Mouse (Mus musculus): Measurements from ENCODE around the gene Myef2. TPM values are rescaled to one million over a fixed set of nuclear protein-coding genes. Genes with fewer than 3 reads are reported as not detected.

Gene Myef2
- polyA plus RNA-seq, 1 experiment, result not detected

DNA sequence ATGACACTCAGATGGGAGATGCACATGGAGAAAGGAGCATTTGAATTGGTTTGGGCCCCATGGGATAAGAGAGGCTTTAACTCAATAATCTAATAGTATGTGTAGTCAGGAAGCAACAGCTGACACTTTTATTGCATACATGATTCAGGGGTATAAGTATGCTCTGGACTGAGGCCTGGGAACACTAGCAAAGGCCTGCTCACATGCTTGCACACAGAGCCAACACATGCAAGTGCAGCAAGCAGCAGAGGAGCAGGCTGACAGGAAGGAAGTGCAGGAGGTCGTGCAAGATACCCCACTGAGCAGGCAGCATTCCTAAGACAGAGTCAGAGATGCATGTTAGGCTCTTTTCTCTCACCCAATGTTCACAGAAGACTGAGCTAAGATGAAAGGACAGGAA lies 39.6 kb downstream of the Myef2 start:
- WGBS, result 38% methylated on average over 1 of the region's 1 CpGs
- Histone ChIP-seq H3K4me3 (ENCODE audit: insufficient read depth, low read depth, low read length) (no peak overlapping the region), H3K27ac (ENCODE audit: insufficient read depth, low read depth, low read length) (no peak overlapping the region), H3K4me1 (ENCODE audit: control insufficient read depth, insufficient read depth, low read length) (no peaks in the 10 kb centered on the region)
- TF ChIP-seq POLR2A (IDR thresholded peaks at IDR 0.05; ENCODE audit: insufficient read depth, low read depth, low read length) (no peak), CTCF (IDR thresholded peaks at IDR 0.05; ENCODE audit: insufficient read depth, low read depth, low read length) (no peak)

DNA sequence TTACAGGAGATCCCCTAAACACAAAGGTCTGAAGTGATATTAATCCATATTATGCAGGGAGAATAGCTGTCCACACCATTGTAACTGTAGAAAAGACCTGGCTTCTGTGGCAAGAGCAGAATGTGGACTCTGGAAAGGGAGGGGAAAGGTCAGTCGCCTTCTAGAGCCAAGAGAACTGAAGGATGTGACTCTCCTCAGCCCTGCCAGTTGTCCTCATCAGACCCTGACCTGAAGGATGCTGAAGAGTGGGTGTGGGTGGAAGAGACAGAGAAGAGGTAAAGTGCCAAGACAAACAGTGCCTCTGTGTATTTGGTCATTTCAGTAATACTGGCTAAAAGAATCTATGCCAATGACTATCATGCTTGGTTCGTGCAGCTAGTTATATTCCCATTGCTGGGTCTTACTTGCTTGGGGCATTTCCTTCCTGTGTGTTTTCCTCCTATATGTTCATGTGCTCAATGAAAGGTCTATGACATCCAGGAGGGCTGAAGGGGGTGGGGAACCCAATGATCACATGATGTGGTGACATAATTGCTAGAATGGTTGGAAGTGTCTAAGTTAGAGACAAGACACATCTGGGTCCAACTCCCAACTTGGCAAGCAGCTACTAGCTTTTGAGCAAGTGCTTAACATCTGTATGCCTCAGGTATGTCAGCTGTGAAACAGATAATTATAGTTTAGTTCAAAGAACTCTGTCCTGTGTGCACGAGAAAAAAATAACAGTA lies 50.2 kb downstream of the Myef2 start:
- TF ChIP-seq POLR2A (IDR thresholded peaks at IDR 0.05; ENCODE audit: insufficient read depth, low read depth, low read length) (no peak), CTCF (IDR thresholded peaks at IDR 0.05; ENCODE audit: insufficient read depth, low read depth, low read length) (no peak)
- WGBS, result 65% methylated on average over 3 of the region's 3 CpGs
- no peak overlapping the region for H3K27ac ChIP-seq (ENCODE audit: insufficient read depth, low read depth, low read length)
- H3K4me1 ChIP-seq (ENCODE audit: control insufficient read depth, insufficient read depth, low read length), result 0 out of 2 replicates have a peak, but pooled peaks cover under 1% of the 10 kb centered on the region
- H3K4me3 ChIP-seq (ENCODE audit: insufficient read depth, low read depth, low read length), result no peak overlapping the region

GRCm38 (mm10) chr2:125068696-125069095 lies 54.8 kb downstream of the Myef2 start:
- 85% methylated on average over 12 of the region's 12 CpGs for WGBS
- TF ChIP-seq POLR2A (IDR thresholded peaks at IDR 0.05; ENCODE audit: insufficient read depth, low read depth, low read length), result no peak
- no peak for TF ChIP-seq CTCF (IDR thresholded peaks at IDR 0.05; ENCODE audit: insufficient read depth, low read depth, low read length)
- no peak overlapping the region for H3K4me3 ChIP-seq (ENCODE audit: insufficient read depth, low read depth, low read length)

GRCm38 (mm10) chr2:125067894-125068293 lies 55.6 kb downstream of the Myef2 start, which contains the start of gene Slc24a5:
Gene Slc24a5 (plus strand): TSS chr2:125068124.
- TF ChIP-seq POLR2A (IDR thresholded peaks at IDR 0.05; ENCODE audit: insufficient read depth, low read depth, low read length) (no peak), CTCF (IDR thresholded peaks at IDR 0.05; ENCODE audit: insufficient read depth, low read depth, low read length) (no peak)
- 74% methylated on average over 10 of the region's 10 CpGs for whole genome bisulfite sequencing
- H3K27ac ChIP-seq (ENCODE audit: insufficient read depth, low read depth, low read length), result no peak within 1 kb of the TSS

More at GRCm38 (mm10) chr2:125068696-125069095, 54.8 kb downstream of the Myef2 start:
- Histone ChIP-seq H3K4me1 (ENCODE audit: control insufficient read depth, insufficient read depth, low read length) (0 out of 2 replicates have a peak, but pooled peaks cover 5% of the 10 kb centered on the region), H3K27ac (ENCODE audit: insufficient read depth, low read depth, low read length) (no peak overlapping the region)

GRCm38 (mm10) chr2:125067373-125067772 lies 56.1 kb downstream of the Myef2 start:
- H3K27ac ChIP-seq (ENCODE audit: insufficient read depth, low read depth, low read length), result no peak overlapping the region

More at GRCm38 (mm10) chr2:125067894-125068293, 55.6 kb downstream of the Myef2 start, which contains the start of gene Slc24a5:
- H3K4me1 ChIP-seq (ENCODE audit: control insufficient read depth, insufficient read depth, low read length), result 0 out of 2 replicates have a peak, but pooled peaks cover 5% of the 10 kb centered on the region
- no peak within 1 kb of the TSS for H3K4me3 ChIP-seq (ENCODE audit: insufficient read depth, low read depth, low read length)

GRCm38 (mm10) chr2:125062944-125063343 lies 60.5 kb downstream of the Myef2 start:
- WGBS, result 71% methylated on average over 4 of the region's 4 CpGs
- no peak for TF ChIP-seq CTCF (IDR thresholded peaks at IDR 0.05; ENCODE audit: insufficient read depth, low read depth, low read length)
- no peak for TF ChIP-seq POLR2A (IDR thresholded peaks at IDR 0.05; ENCODE audit: insufficient read depth, low read depth, low read length)
- Histone ChIP-seq H3K4me1 (ENCODE audit: control insufficient read depth, insufficient read depth, low read length) (0 out of 2 replicates have a peak, but pooled peaks cover 2% of the 10 kb centered on the region), H3K4me3 (ENCODE audit: insufficient read depth, low read depth, low read length) (no peak overlapping the region), H3K27ac (ENCODE audit: insufficient read depth, low read depth, low read length) (no peak overlapping the region)

More at GRCm38 (mm10) chr2:125067373-125067772, 56.1 kb downstream of the Myef2 start:
- Histone ChIP-seq H3K4me1 (ENCODE audit: control insufficient read depth, insufficient read depth, low read length) (0 out of 2 replicates have a peak, but pooled peaks cover 5% of the 10 kb centered on the region), H3K4me3 (ENCODE audit: insufficient read depth, low read depth, low read length) (no peak overlapping the region)
- TF ChIP-seq CTCF (IDR thresholded peaks at IDR 0.05; ENCODE audit: insufficient read depth, low read depth, low read length) (no peak), POLR2A (IDR thresholded peaks at IDR 0.05; ENCODE audit: insufficient read depth, low read depth, low read length) (no peak)
- 79% methylated on average over 7 of the region's 7 CpGs for whole genome bisulfite sequencing

DNA sequence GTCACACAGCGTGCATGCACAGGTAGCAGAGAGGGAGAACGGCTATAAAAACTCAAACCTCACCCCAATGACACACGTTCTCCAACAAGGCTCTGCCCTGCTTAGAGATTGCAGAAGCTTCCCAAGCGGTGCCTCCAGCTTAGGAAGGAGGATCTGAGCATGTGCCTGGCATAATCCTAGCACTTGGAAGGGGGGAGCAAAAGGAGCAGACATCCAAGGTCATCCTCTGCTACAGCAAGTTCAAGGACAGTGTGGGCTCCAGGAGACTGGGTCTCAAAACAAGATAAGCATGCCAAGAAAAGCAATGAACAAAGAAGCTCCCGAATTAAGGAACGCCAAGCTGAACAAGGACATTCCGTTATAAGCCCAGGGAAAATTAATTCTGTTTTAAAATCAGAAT lies 62.0 kb downstream of the Myef2 start:
- no peaks in the 10 kb centered on the region for H3K4me1 ChIP-seq (ENCODE audit: control insufficient read depth, insufficient read depth, low read length)
- 89% methylated on average over 7 of the region's 7 CpGs for WGBS
- TF ChIP-seq CTCF (IDR thresholded peaks at IDR 0.05; ENCODE audit: insufficient read depth, low read depth, low read length), result no peak
- TF ChIP-seq POLR2A (IDR thresholded peaks at IDR 0.05; ENCODE audit: insufficient read depth, low read depth, low read length), result no peak
- H3K27ac ChIP-seq (ENCODE audit: insufficient read depth, low read depth, low read length), result no peak overlapping the region
- H3K4me3 ChIP-seq (ENCODE audit: insufficient read depth, low read depth, low read length), result no peak overlapping the region

DNA sequence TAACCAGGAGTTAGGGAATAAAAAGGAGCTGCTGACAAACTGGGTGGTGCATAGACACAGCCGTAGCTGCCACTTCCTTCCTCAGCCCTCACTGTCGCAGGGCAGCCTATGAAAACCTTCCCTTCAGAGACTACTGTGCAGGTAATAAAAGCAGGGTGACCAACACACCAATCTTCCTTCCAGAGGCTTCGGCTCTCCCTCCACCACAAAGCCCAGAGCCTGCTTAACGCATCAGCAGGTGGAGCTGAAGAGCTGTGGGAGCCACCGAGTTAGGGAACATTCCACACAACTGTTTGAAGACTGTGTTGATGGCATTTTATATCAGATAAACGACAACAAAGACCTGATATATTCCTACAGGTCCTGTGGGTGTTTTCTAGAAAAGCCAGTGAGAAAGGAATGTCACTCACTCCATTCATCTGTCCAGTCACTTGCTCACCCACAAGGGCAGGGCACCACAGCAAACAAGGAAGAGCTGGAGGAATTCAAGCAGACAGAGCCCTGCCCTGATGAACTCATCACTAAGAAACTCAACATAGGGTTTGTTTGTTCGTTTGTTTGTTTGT lies 66.1 kb downstream of the Myef2 start:
- no peak overlapping the region for H3K27ac ChIP-seq (ENCODE audit: insufficient read depth, low read depth, low read length)
- 44% methylated on average over 7 of the region's 7 CpGs for WGBS
- TF ChIP-seq CTCF (IDR thresholded peaks at IDR 0.05; ENCODE audit: insufficient read depth, low read depth, low read length), result no peak
- no peak for TF ChIP-seq POLR2A (IDR thresholded peaks at IDR 0.05; ENCODE audit: insufficient read depth, low read depth, low read length)

GRCm38 (mm10) chr2:125055316-125055903 lies 68.1 kb downstream of the Myef2 start:
- no peak overlapping the region for H3K4me3 ChIP-seq (ENCODE audit: insufficient read depth, low read depth, low read length)
- 60% methylated on average over 7 of the region's 7 CpGs for WGBS
- TF ChIP-seq POLR2A (IDR thresholded peaks at IDR 0.05; ENCODE audit: insufficient read depth, low read depth, low read length) (no peak), CTCF (IDR thresholded peaks at IDR 0.05; ENCODE audit: insufficient read depth, low read depth, low read length) (no peak)
- no peak overlapping the region for H3K27ac ChIP-seq (ENCODE audit: insufficient read depth, low read depth, low read length)
- H3K4me1 ChIP-seq (ENCODE audit: control insufficient read depth, insufficient read depth, low read length), result no peaks in the 10 kb centered on the region

More for the DNA sequence above, 66.1 kb downstream of the Myef2 start:
- Histone ChIP-seq H3K4me3 (ENCODE audit: insufficient read depth, low read depth, low read length) (no peak overlapping the region), H3K4me1 (ENCODE audit: control insufficient read depth, insufficient read depth, low read length) (no peaks in the 10 kb centered on the region)

Other genes starting within 250 kb of the Myef2 start
- gene Slc24a5, start 55.5 kb downstream of the Myef2 start, polyA plus RNA-seq (2012; ENCODE audit: insufficient read depth, insufficient read length, low replicate concordance, missing spikeins), result not detected in 2 replicates
- gene Ctxn2, start 13.0 kb upstream of the Myef2 start, polyA plus RNA-seq (2012; ENCODE audit: insufficient read depth, insufficient read length, low replicate concordance, missing spikeins), result not detected in 2 replicates
- not detected in 2 replicates for gene Slc12a1, start 28.8 kb upstream of the Myef2 start, polyA plus RNA-seq (2012; ENCODE audit: insufficient read depth, insufficient read length, low replicate concordance, missing spikeins)
- not detected in 2 replicates for gene Dut, start 123.5 kb upstream of the Myef2 start, polyA plus RNA-seq (2012; ENCODE audit: insufficient read depth, insufficient read length, low replicate concordance, missing spikeins)